ENCODE assay signal across 9 mouse cellular contexts in genomic region chr11:60540761-60541160, GRCm38 (mm10). TPM values are rescaled to one million over a fixed set of nuclear protein-coding genes. Genes with fewer than 3 reads are reported as not detected.
A peak's percentile ranks its signal among the peaks of the same experiment; 100 is the strongest.
DNase-seq lines count a peak whose midpoint lies in the region; ATAC-seq and TF ChIP-seq lines count a peak whose summit lies in the region.
"Had no signal": no experiment of that assay in that cellular context is flagged by ENCODE, and none has a peak within 500 bp of the region (broad histone marks: within the 10 kb centered on the region; RNA-seq: fewer than 3 reads in every experiment).

No protein-coding gene starts in this region.

- DNase-seq in gastrocnemius, adult 18-20 months (ENCODE audit: low spot score): peak; percentile 29
- no peak for DNase-seq in gastrocnemius, adult 8-10 months (ENCODE audit: low spot score in 2 of 2)
- no peak for DNase-seq in right cerebral cortex, adult 2 months (ENCODE audit: low spot score in 2 of 2)
- no peak for DNase-seq in right cerebral cortex, postnatal 4 days
- DNase-seq: cerebellum, postnatal 14 days had no signal

- 63% methylated on average over 2 of the region's 2 CpGs for WGBS in hindbrain, embryonic 16.5 days
- 98% methylated on average over 2 of the region's 2 CpGs for WGBS in macrophage (ENCODE audit: missing documents)

- no peaks in the 10 kb centered on the region for H3K36me3 ChIP-seq in hindbrain, embryonic 16.5 days (ENCODE audit: control insufficient read depth, insufficient read depth, low read length)
- 0 out of 2 replicates have a peak, but pooled peaks cover 1% of the 10 kb centered on the region for H3K36me3 ChIP-seq in macrophage (ENCODE audit: inconsistent target)

- H3K4me2 ChIP-seq in hindbrain, embryonic 16.5 days (ENCODE audit: low read length): peak overlapping the region; percentile 58

- peak overlapping the region; percentile 27 for H3K4me3 ChIP-seq in cortical plate, adult 2 months (ENCODE audit: insufficient read depth, low read length)
- H3K4me3 ChIP-seq in hindbrain, embryonic 16.5 days (ENCODE audit: low read length): peak overlapping the region; percentile 18
- peak overlapping the region; percentile 79 for H3K4me3 ChIP-seq in macrophage (ENCODE audit: inconsistent target)

- no peaks in the 10 kb centered on the region for H3K27me3 ChIP-seq in hindbrain, embryonic 16.5 days (replicated peaks; ENCODE audit: control insufficient read depth, insufficient read depth, low read length)

- no peak overlapping the region for H3K27ac ChIP-seq in cortical plate, adult 2 months (ENCODE audit: insufficient read depth, low read length)
- no peak overlapping the region for H3K27ac ChIP-seq in hindbrain, embryonic 16.5 days (ENCODE audit: low read depth, low read length)
- H3K27ac ChIP-seq in macrophage: peak overlapping the region; percentile 68

- peaks cover 5% of the 10 kb centered on the region; the same call in 1 of the 2 replicates for H3K4me1 ChIP-seq in cortical plate, adult 2 months (ENCODE audit: control insufficient read depth, insufficient read depth, low read length)
- peaks cover 46% of the 10 kb centered on the region for H3K4me1 ChIP-seq in hindbrain, embryonic 16.5 days (ENCODE audit: control insufficient read depth, insufficient read depth, low read depth, low read length)

- no peaks in the 10 kb centered on the region for H3K9me3 ChIP-seq in hindbrain, embryonic 16.5 days (ENCODE audit: control insufficient read depth, low read length)

- no peak for ATAC-seq in hindbrain, embryonic 16.5 days
- ATAC-seq in granulocyte monocyte progenitor cell, adult 5-6 weeks (replicated peaks; ENCODE audit: poor library complexity, severe bottlenecking): no peak

- peaks cover 78% of the 10 kb centered on the region for H3K79me2 ChIP-seq in macrophage (ENCODE audit: inconsistent target)

- TF ChIP-seq POLR2A in cortical plate, adult 2 months (IDR thresholded peaks at IDR 0.05; ENCODE audit: extremely low read depth, insufficient read depth, low read length): no peak

- no peak for TF ChIP-seq CTCF in cortical plate, adult 2 months (IDR thresholded peaks at IDR 0.05; ENCODE audit: extremely low read depth, insufficient read depth, low read length)

- H3K9ac ChIP-seq in hindbrain, embryonic 16.5 days (ENCODE audit: low read depth, low read length): no peak overlapping the region

RNA-seq across cellular contexts. Expression of gene Alkbh5, which starts 4.6 kb away (rescaled TPM):
- 100 to 1,000 TPM; 125 to 130 TPM for total RNA-seq in gastrocnemius, adult 18-20 months (2021)
- 100 to 1,000 TPM; 137 to 160 (median 145) TPM for total RNA-seq in gastrocnemius, adult 8-10 months (2022)
- 21.0 and 21.3 TPM in 2 replicates for polyA plus RNA-seq in cortical plate, adult 2 months (2012; rRNA removed)
- 16.5 and 20.2 TPM in 2 replicates for polyA plus RNA-seq in hindbrain, embryonic 16.5 days (2015; fragmentation: Nextera tagmentation; extraction: Ambion mirVana)
- 100 to 1,000 TPM in 1 of 26 experiments, 10 to 100 TPM in 25; 12.3 to 142 (median 23.8) TPM for total RNA-seq in macrophage (2018; cell fraction: chromatin; rRNA removed)
- total RNA-seq in macrophage (2018; cell fraction: cytosol; rRNA removed): 100 to 1,000 TPM in 3 of 26 experiments, 10 to 100 TPM in 23; 55.5 to 122 (median 75.3) TPM
- 100 to 1,000 TPM in 3 of 26 experiments, 10 to 100 TPM in 23; 24.2 to 125 (median 59.2) TPM for total RNA-seq in macrophage (2018; cell fraction: nucleus; rRNA removed)
- polyA plus RNA-seq in macrophage (2018): 27.1 to 35.4 TPM (median 28.4 TPM) in 3 replicates
- total RNA-seq in granulocyte monocyte progenitor cell, adult 5-6 weeks (2014; fragmentation: Nextera tagmentation): 24.3 and 27.9 TPM in 2 replicates
- total RNA-seq in granulocyte monocyte progenitor cell, adult 5-6 weeks (2017): 24.9 and 31.7 TPM in 2 replicates

Comparison
In these comparisons a context has a peak if more than half of its experiments do, and no peak if none do; other contexts are left out.
1. H3K4me3 ChIP-seq: peak in every context shown above with its lines; median percentile 79 in macrophage; 27 in cortical plate, adult 2 months; 18 in hindbrain, embryonic 16.5 days.